Mouse (Mus musculus) E14TG2a.4 (cell line): ENCODE results near the gene Mgp.
"Not testable (repeated sequence)": the region's sequence is repeated elsewhere in the genome, so short reads cannot be mapped to it uniquely, and the experiment has no call there.

Experiments used
- H3K27me3 ChIP-seq: 2 replicates; pipeline ENCODE4 v1.6.1; 2014; ENCODE audit warnings: low read length, control low read depth; ENCODE audit not compliant: insufficient read depth
- H3K36me3 ChIP-seq: 2 replicates; pipeline ENCODE4 v1.6.1; 2014; ENCODE audit warnings: low read length, control low read depth; ENCODE audit not compliant: insufficient read depth
- H3K4me1 ChIP-seq: replicated peaks from 2 replicates; pipeline ENCODE4 v1.6.1; 2014; ENCODE audit warnings: low read depth, low read length, control low read depth
- H3K4me3 ChIP-seq: replicated peaks from 2 replicates; pipeline ENCODE4 v1.5.1; 2014; ENCODE audit warnings: mild to moderate bottlenecking, low read length
- H3K9me3 ChIP-seq: 2 replicates; pipeline ENCODE4 v1.6.1; 2014; ENCODE audit warnings: low read length, control low read depth
- CTCF ChIP-seq: conservative IDR thresholded peaks from 2 replicates; pipeline ENCODE4 v1.5.1; 2014; ENCODE audit warnings: low read length
- NANOG ChIP-seq: IDR thresholded peaks from 2 replicates; pipeline ENCODE4 v1.6.1; 2014; ENCODE audit warnings: borderline replicate concordance, low read length, mixed read lengths
- POU5F1 ChIP-seq: IDR thresholded peaks from 2 replicates; pipeline ENCODE4 v1.6.1; 2014; ENCODE audit warnings: low read length, borderline replicate concordance

Mgp gene

DNA sequence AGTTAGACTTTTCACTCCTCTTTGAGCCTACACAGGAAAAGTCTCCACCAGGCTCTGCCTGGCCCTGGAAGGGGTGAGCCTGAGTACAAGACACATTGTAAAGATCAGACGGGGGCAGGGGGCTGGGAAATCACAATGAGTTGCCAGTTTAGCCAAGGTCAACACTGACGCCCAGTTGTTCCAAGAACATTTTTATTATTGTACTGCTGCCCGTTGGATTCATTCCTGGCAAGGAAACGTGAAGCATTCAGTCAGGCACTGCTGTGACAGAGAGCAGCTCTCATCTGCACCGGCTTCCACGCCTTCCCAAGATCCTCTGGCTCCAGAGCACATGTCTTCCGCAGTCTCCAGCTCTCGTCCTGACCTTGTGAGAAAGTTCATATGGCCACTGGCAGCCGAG, 12.2 kb upstream of the Mgp start:
- no peaks in the 10 kb centered on the region for H3K4me1 ChIP-seq
- H3K36me3 ChIP-seq = no peaks in the 10 kb centered on the region
- H3K27me3 ChIP-seq = no peaks in the 10 kb centered on the region
- TF ChIP-seq CTCF = no peak
- TF ChIP-seq NANOG = no peak
- TF ChIP-seq POU5F1 = no peak
- H3K4me3 ChIP-seq = no peak overlapping the region
- no peaks in the 10 kb centered on the region for H3K9me3 ChIP-seq

DNA sequence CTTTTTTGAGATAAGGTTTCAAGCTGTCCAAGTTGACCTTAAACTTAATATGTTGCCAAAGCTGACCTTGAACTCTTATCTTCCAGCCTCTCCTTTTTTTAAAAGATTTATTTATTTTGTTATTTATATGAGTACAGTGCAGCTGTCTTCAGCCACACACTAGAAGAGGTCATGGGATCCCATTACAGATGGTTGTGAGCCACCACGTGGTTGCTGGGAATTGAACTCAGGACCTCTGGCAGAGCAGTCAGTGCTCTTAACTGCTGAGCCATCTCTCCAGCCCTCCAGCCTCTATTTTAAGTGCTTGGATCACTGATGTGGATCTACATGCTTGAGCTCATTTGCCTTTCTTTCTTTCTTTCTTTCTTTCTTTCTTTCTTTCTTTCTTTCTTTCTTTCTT, 9.1 kb upstream of the Mgp start:
- not testable (repeated sequence) for H3K36me3 ChIP-seq, H3K27me3 ChIP-seq, H3K9me3 ChIP-seq, H3K4me3 ChIP-seq, H3K4me1 ChIP-seq

DNA sequence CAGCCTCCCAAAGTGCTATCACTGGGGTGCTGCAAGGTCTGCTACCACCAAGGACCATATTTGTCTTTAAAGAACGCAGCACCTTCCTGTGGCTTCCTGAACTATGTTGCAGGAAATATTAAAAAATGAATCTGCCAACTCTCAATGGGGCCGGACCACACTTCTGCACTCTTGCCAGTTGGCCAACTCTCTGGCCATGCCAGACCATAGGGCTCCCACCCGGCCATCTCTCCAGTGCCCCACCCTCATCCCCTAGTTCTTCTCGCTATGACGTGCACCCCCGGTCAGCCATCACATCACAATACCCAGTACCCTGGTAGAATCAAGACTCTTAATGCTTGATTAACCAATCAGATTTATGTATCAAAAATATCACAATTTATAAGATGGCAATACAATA, 8.3 kb upstream of the Mgp start:
- no peaks in the 10 kb centered on the region for H3K9me3 ChIP-seq
- no peak overlapping the region for H3K4me3 ChIP-seq
- H3K36me3 ChIP-seq = no peaks in the 10 kb centered on the region
- no peaks in the 10 kb centered on the region for H3K4me1 ChIP-seq
- no peak for TF ChIP-seq NANOG
- no peak for TF ChIP-seq CTCF
- TF ChIP-seq POU5F1 = no peak
- no peaks in the 10 kb centered on the region for H3K27me3 ChIP-seq

DNA sequence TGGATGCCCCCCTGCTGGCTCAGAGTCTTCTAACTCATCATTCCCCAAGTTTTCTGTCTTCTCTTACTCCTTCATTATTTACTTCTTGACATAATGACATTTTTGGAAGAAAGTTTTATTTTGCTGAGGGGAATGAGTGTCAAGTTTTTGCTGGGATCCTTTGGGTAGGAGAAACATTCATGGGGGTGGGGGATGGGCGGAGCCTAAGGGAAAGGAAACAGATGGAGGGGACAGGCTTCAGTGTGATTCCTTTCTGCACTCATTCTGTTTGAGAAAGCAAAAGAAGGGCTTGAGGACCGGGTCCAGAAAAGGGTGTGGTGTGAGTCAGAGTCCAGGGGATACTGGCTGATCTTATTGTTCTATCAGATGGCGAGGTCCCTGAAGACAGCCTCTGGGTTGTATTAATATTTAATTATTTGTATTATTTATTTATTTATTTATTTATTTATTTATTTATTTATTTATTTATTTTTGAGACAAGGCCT, 7.8 kb upstream of the Mgp start:
- no peak for TF ChIP-seq POU5F1
- TF ChIP-seq CTCF = no peak
- no peak for TF ChIP-seq NANOG
- H3K4me1 ChIP-seq = no peaks in the 10 kb centered on the region
- no peaks in the 10 kb centered on the region for H3K27me3 ChIP-seq
- no peak overlapping the region for H3K4me3 ChIP-seq
- no peaks in the 10 kb centered on the region for H3K36me3 ChIP-seq
- H3K9me3 ChIP-seq = no peaks in the 10 kb centered on the region

DNA sequence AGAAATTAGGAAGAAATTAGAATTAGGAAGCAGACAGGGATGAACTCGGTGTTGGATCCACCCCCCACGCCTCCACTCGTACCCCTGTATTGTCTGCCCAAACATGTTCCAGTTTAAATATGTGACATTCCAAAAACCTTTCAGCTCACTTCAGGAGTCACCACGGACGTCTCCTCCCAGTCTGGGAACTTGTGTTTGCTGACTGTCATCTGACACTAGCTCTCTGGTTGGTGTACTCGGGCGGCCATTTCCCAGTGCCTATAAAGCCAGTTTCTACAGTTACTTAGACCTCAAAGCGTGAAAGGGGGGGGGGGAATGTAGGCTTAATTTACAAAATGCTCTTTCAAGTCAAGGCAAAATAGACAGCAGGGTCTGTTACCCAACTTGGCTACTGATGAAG, 6.1 kb upstream of the Mgp start:
- no peak for TF ChIP-seq NANOG
- TF ChIP-seq CTCF = no peak
- no peak for TF ChIP-seq POU5F1
- H3K9me3 ChIP-seq = no peaks in the 10 kb centered on the region
- no peaks in the 10 kb centered on the region for H3K36me3 ChIP-seq
- no peaks in the 10 kb centered on the region for H3K27me3 ChIP-seq
- H3K4me3 ChIP-seq = no peak overlapping the region
- no peaks in the 10 kb centered on the region for H3K4me1 ChIP-seq

DNA sequence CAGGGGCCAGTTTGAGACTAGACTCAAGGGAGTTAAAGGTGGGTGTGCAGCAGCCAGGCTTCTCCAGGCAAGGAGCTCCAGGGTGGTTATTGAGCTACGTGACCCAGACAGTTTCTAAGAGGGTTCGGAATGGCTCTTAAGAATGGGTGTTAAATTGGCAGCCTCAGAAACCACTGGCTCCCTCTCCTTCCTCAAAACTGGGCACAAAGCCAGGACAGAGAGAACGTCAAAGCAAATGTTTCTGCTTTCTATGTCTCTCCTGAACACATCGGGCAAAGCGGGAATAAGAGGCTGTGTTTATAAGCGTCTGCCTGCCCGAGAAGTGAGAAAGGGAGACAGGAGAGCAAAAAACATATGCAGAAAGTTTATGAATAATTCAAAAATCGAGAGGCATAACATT, 1.0 kb downstream of the Mgp start:
- Histone ChIP-seq H3K36me3 (no peaks in the 10 kb centered on the region), H3K4me3 (no peak overlapping the region), H3K27me3 (peaks cover 6% of the 10 kb centered on the region; the same call in 1 of the 2 replicates), H3K4me1 (0 out of 2 replicates have a peak, but pooled peaks cover 2% of the 10 kb centered on the region), H3K9me3 (no peaks in the 10 kb centered on the region)
- TF ChIP-seq NANOG = no peak
- no peak for TF ChIP-seq CTCF

DNA sequence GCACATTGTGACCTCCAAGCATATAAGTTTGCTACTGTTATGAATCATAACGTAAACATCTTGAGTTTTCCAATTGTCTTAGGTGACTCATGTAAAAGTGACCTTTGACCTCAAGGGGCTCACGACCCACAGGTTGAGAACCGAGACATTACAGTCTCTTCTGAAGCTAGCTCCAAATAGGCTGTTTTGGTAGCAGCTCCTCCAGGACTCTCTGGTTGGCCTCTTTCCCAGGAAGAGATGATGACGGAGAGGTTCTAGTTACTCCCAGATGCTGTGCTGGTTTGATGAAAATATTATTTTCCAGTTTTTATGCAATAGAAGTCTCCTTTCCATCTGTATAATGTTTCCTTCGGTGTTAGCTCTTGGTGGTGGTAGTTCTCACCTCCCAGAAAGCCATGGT, 6.7 kb downstream of the Mgp start:
- TF ChIP-seq POU5F1 = no peak
- no peak for TF ChIP-seq CTCF
- no peak for TF ChIP-seq NANOG

DNA sequence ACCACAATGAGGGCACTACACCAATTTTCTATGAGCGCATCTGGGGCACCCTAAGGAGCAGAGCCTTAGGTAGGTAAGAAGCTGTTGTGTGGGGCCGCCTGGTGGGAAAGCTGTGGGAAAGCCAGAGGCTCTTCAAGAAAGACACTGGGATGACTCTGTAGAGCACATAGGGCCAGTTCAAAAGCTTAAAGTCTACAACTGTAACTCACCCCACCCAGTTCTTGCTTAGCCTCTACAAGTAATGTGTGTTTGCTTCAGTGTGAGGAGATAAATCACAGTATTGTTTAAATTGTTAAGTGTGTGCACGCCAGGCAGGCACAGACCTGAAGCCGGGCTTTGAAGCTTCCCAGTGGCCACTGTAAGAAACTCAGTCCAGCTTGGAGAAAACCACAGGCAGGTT, 9.5 kb downstream of the Mgp start:
- no peaks in the 10 kb centered on the region for H3K4me1 ChIP-seq
- H3K36me3 ChIP-seq = no peaks in the 10 kb centered on the region
- TF ChIP-seq CTCF (no peak), NANOG (no peak), POU5F1 (no peak)
- H3K9me3 ChIP-seq = no peaks in the 10 kb centered on the region
- H3K4me3 ChIP-seq = no peak overlapping the region
- no peaks in the 10 kb centered on the region for H3K27me3 ChIP-seq

More for the DNA sequence above, 6.7 kb downstream of the Mgp start:
- no peak overlapping the region for H3K4me3 ChIP-seq
- no peaks in the 10 kb centered on the region for H3K9me3 ChIP-seq
- no peaks in the 10 kb centered on the region for H3K27me3 ChIP-seq
- no peaks in the 10 kb centered on the region for H3K4me1 ChIP-seq
- no peaks in the 10 kb centered on the region for H3K36me3 ChIP-seq

DNA sequence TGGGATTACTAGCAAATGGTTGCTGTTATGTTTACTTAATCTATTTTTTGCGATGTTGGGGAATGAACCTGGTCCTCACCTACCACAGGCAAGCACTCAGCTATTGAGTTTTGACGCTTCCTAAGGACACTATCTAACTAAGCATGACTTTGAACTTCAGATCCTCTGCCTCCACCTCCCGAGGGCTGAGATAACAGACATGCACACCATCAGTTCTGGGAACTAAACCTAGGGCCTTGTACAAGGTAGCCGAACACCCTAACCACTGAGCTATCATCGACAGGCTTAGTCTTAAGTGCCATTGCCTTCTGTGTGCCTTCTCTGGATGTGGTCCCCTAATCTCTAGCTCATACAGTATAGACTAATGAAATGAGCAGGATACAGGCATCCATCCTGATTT, 10.3 kb downstream of the Mgp start:
- no peak for TF ChIP-seq NANOG
- TF ChIP-seq CTCF = no peak
- no peak for TF ChIP-seq POU5F1
- H3K27me3 ChIP-seq = peaks cover under 1% of the 10 kb centered on the region; the same call in 1 of the 2 replicates
- no peaks in the 10 kb centered on the region for H3K36me3 ChIP-seq
- H3K9me3 ChIP-seq = no peaks in the 10 kb centered on the region
- no peak overlapping the region for H3K4me3 ChIP-seq
- H3K4me1 ChIP-seq = no peaks in the 10 kb centered on the region
